Mouse (Mus musculus) MEL (cell line): ENCODE data around the gene Gramd1b.

ENCODE experiments used
- CTCF ChIP-seq, 3 experiments: IDR thresholded peaks in 2 of 3; conservative IDR thresholded peaks in 1 of 3; 2 replicates each; pipeline ENCODE4 v1.5.1; 2011 to 2012; ENCODE audit warnings: low read length in 3 of 3, low read depth in 2 of 3, mild to moderate bottlenecking in 2 of 3, improper control_type of control experiment in 1 of 3, inconsistent platforms in 1 of 3, mixed read lengths in 1 of 3, moderate library complexity in 1 of 3; ENCODE audit not compliant: control insufficient read depth in 1 of 3, insufficient read depth in 1 of 3, poor library complexity in 1 of 3, severe bottlenecking in 1 of 3
- EP300 ChIP-seq, 2 experiments: IDR thresholded peaks; 2 replicates each; pipeline ENCODE4 v1.6.1; 2011; ENCODE audit warnings: improper control_type of control experiment in 2 of 2, low read length in 2 of 2, low read depth in 1 of 2, mild to moderate bottlenecking in 1 of 2
- ETS1 ChIP-seq: IDR thresholded peaks from 2 replicates; pipeline ENCODE4 v1.6.1; 2012; ENCODE audit warnings: low read depth, mild to moderate bottlenecking, inconsistent platforms, low read length, improper control_type of control experiment, moderate library complexity
- GATA1 ChIP-seq: IDR thresholded peaks from 2 replicates; pipeline ENCODE4 v1.6.1; 2011; ENCODE audit warnings: low read depth, low read length, improper control_type of control experiment
- MAX ChIP-seq: IDR thresholded peaks from 2 replicates; pipeline ENCODE4 v1.6.1; 2011; ENCODE audit warnings: low read length, improper control_type of control experiment
- MYB ChIP-seq: IDR thresholded peaks from 2 replicates; pipeline ENCODE4 v1.6.1; 2011; ENCODE audit warnings: mild to moderate bottlenecking, low read depth, low read length, improper control_type of control experiment
- MYC ChIP-seq: IDR thresholded peaks from 2 replicates; pipeline ENCODE4 v1.6.1; 2011; ENCODE audit warnings: low read depth, mild to moderate bottlenecking, low read length, improper control_type of control experiment, moderate library complexity
- POLR2A ChIP-seq, 2 experiments: IDR thresholded peaks; 2 replicates each; pipeline ENCODE4 v1.6.1; 2011 to 2012; ENCODE audit warnings: low read length in 2 of 2, mild to moderate bottlenecking in 2 of 2, control low read depth in 1 of 2, improper control_type of control experiment in 1 of 2, low read depth in 1 of 2, moderate library complexity in 1 of 2; ENCODE audit not compliant: control insufficient read depth in 1 of 2, insufficient read depth in 1 of 2, poor library complexity in 1 of 2
- POLR2AphosphoS5 ChIP-seq: IDR thresholded peaks from 2 replicates; pipeline ENCODE4 v1.6.1; 2012; ENCODE audit warnings: low read depth, borderline replicate concordance, mild to moderate bottlenecking, inconsistent platforms, low read length, moderate library complexity, mixed read lengths
- SIN3A ChIP-seq: IDR thresholded peaks from 2 replicates; pipeline ENCODE4 v1.6.1; 2012; ENCODE audit warnings: low read length, improper control_type of control experiment, inconsistent platforms
- TCF12 ChIP-seq: IDR thresholded peaks from 2 replicates; pipeline ENCODE4 v1.6.1; 2014; ENCODE audit warnings: low read depth, mild to moderate bottlenecking, inconsistent platforms, low read length, improper control_type of control experiment, moderate library complexity

DNA sequence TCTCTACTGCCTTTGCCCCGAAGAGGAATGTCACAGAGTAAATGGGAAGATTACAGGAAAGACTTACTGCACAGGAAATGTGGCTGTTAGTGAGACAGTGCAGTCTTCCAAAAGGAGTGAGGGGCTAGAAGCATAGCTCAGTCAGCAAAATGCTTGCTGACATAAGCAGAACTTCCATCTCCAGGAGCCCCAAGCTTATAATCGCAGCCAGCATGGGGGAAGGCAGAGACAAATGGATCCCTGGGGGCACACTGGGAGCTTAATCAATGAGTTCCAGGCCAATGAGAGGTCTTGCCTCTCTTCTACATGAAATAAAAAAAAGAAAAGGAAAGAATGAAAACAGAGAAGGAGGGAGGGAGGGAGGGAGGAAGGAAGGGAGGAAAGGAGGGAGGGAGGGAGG is 122.1 kb downstream of the Gramd1b start:
- TF ChIP-seq SIN3A (no peak), MYB (no peak), POLR2A (IDR thresholded peaks at IDR 0.05; ENCODE audit: control insufficient read depth in 1 of 2, insufficient read depth in 1 of 2, low read depth in 1 of 2, low read length in 2 of 2, poor library complexity in 1 of 2) (no peak), EP300 (IDR thresholded peaks at IDR 0.05; ENCODE audit: low read depth in 1 of 2, low read length in 2 of 2) (no peak), GATA1 (no peak), TCF12 (no peak), MYC (no peak), CTCF (IDR thresholded peaks at IDR 0.05 in 2 of 3, conservative IDR thresholded peaks at IDR 0.05 in 1 of 3; ENCODE audit: control insufficient read depth in 1 of 3, insufficient read depth in 1 of 3, low read depth in 2 of 3, low read length in 3 of 3, poor library complexity in 1 of 3, severe bottlenecking in 1 of 3) (no peak), POLR2AphosphoS5 (no peak), ETS1 (no peak), MAX (no peak)
